Mouse (Mus musculus) MEL (cell line): ENCODE data around the gene Srrm3.

ENCODE experiments used
- CHD2 ChIP-seq: IDR thresholded peaks from 2 replicates; pipeline ENCODE4 v1.6.1; 2011; ENCODE audit warnings: low read length, improper control_type of control experiment
- CTCF ChIP-seq, 3 experiments: IDR thresholded peaks in 2 of 3; conservative IDR thresholded peaks in 1 of 3; 2 replicates each; pipeline ENCODE4 v1.5.1; 2011 to 2012; ENCODE audit warnings: low read length in 3 of 3, low read depth in 2 of 3, mild to moderate bottlenecking in 2 of 3, improper control_type of control experiment in 1 of 3, inconsistent platforms in 1 of 3, mixed read lengths in 1 of 3, moderate library complexity in 1 of 3; ENCODE audit not compliant: control insufficient read depth in 1 of 3, insufficient read depth in 1 of 3, poor library complexity in 1 of 3, severe bottlenecking in 1 of 3
- E2F4 ChIP-seq: IDR thresholded peaks from 2 replicates; pipeline ENCODE4 v1.6.1; 2011; ENCODE audit warnings: low read depth, low read length, improper control_type of control experiment, borderline replicate concordance
- EP300 ChIP-seq, 2 experiments: IDR thresholded peaks; 2 replicates each; pipeline ENCODE4 v1.6.1; 2011; ENCODE audit warnings: improper control_type of control experiment in 2 of 2, low read length in 2 of 2, low read depth in 1 of 2, mild to moderate bottlenecking in 1 of 2
- GABPA ChIP-seq: IDR thresholded peaks from 2 replicates; pipeline ENCODE4 v1.6.1; 2012; ENCODE audit warnings: low read depth, mild to moderate bottlenecking, inconsistent platforms, low read length, improper control_type of control experiment, moderate library complexity
- HCFC1 ChIP-seq: IDR thresholded peaks from 2 replicates; pipeline ENCODE4 v1.6.1; 2012; ENCODE audit warnings: low read depth, mild to moderate bottlenecking, inconsistent platforms, low read length, improper control_type of control experiment, moderate library complexity
- MAX ChIP-seq: IDR thresholded peaks from 2 replicates; pipeline ENCODE4 v1.6.1; 2011; ENCODE audit warnings: low read length, improper control_type of control experiment
- MAZ ChIP-seq: IDR thresholded peaks from 2 replicates; pipeline ENCODE4 v1.6.1; 2012; ENCODE audit warnings: low read depth, mild to moderate bottlenecking, inconsistent platforms, low read length, improper control_type of control experiment
- POLR2A ChIP-seq, 2 experiments: IDR thresholded peaks; 2 replicates each; pipeline ENCODE4 v1.6.1; 2011 to 2012; ENCODE audit warnings: low read length in 2 of 2, mild to moderate bottlenecking in 2 of 2, control low read depth in 1 of 2, improper control_type of control experiment in 1 of 2, low read depth in 1 of 2, moderate library complexity in 1 of 2; ENCODE audit not compliant: control insufficient read depth in 1 of 2, insufficient read depth in 1 of 2, poor library complexity in 1 of 2
- POLR2AphosphoS2 ChIP-seq: IDR thresholded peaks from 2 replicates; pipeline ENCODE4 v1.6.1; 2011; ENCODE audit warnings: low read length, improper control_type of control experiment
- TBP ChIP-seq: IDR thresholded peaks from 2 replicates; pipeline ENCODE4 v1.8.0; 2011; ENCODE audit warnings: low read depth, low read length, improper control_type of control experiment
- USF2 ChIP-seq, 2 experiments: IDR thresholded peaks; 2 replicates each; pipeline ENCODE4 v1.6.1; 2011 to 2012; ENCODE audit warnings: improper control_type of control experiment in 2 of 2, low read length in 2 of 2, borderline replicate concordance in 1 of 2, inconsistent platforms in 1 of 2, low read depth in 1 of 2, mild to moderate bottlenecking in 1 of 2; ENCODE audit not compliant: insufficient read depth in 1 of 2

GRCm38 (mm10) chr5:135907256-135907655, 100.6 kb downstream of the Srrm3 start:
- TF ChIP-seq MAZ = no peak
- no peak; a peak in 1 of 4 replicates for TF ChIP-seq POLR2A (IDR thresholded peaks at IDR 0.05; ENCODE audit: control insufficient read depth in 1 of 2, insufficient read depth in 1 of 2, low read depth in 1 of 2, low read length in 2 of 2, poor library complexity in 1 of 2)
- no peak for TF ChIP-seq CTCF (IDR thresholded peaks at IDR 0.05 in 2 of 3, conservative IDR thresholded peaks at IDR 0.05 in 1 of 3; ENCODE audit: control insufficient read depth in 1 of 3, insufficient read depth in 1 of 3, low read depth in 2 of 3, low read length in 3 of 3, poor library complexity in 1 of 3, severe bottlenecking in 1 of 3)
- no peak for TF ChIP-seq GABPA
- no peak for TF ChIP-seq CHD2
- TF ChIP-seq HCFC1 = no peak
- TF ChIP-seq TBP = no peak
- no peak for TF ChIP-seq EP300 (IDR thresholded peaks at IDR 0.05; ENCODE audit: low read depth in 1 of 2, low read length in 2 of 2)
- TF ChIP-seq POLR2AphosphoS2 = no peak
- TF ChIP-seq E2F4 = no peak
- TF ChIP-seq MAX = no peak
- TF ChIP-seq USF2 (IDR thresholded peaks at IDR 0.05; ENCODE audit: borderline replicate concordance in 1 of 2, insufficient read depth in 1 of 2, low read depth in 1 of 2, low read length in 2 of 2) = no peak
